In genomic region chr12:45133415-45133814, GRCm38 (mm10) we compare ENCODE assay signal across 29 mouse cellular contexts. TPM values are rescaled to one million over a fixed set of nuclear protein-coding genes. Genes with fewer than 3 reads are reported as not detected.
DNase-seq lines count a peak whose midpoint lies in the region; ATAC-seq lines count a peak whose summit lies in the region.
"Had no signal": no experiment of that assay in that cellular context is flagged by ENCODE, and none has a peak within 500 bp of the region (broad histone marks: within the 10 kb centered on the region; RNA-seq: fewer than 3 reads in every experiment).

No protein-coding gene starts in this region.

- H3K27ac ChIP-seq in kidney, embryonic 15.5 days: no peak overlapping the region
- H3K27ac ChIP-seq: heart, embryonic 13.5 days; hindbrain, embryonic 14.5 days; limb, embryonic 12.5 days; liver, embryonic 15.5 days had no signal

- H3K4me2 ChIP-seq in kidney, embryonic 15.5 days: no peak overlapping the region
- H3K4me2 ChIP-seq: heart, embryonic 13.5 days; hindbrain, embryonic 14.5 days; limb, embryonic 12.5 days; liver, embryonic 15.5 days; lung, embryonic 14.5 days; midbrain, embryonic 11.5 days had no signal

- H3K36me3 ChIP-seq in kidney, embryonic 15.5 days: no peaks in the 10 kb centered on the region
- H3K36me3 ChIP-seq: heart, embryonic 13.5 days; limb, embryonic 12.5 days; liver, embryonic 15.5 days had no signal

- peak; percentile 16 to 63 for DNase-seq in adrenal gland, adult (ENCODE audit: inconsistent age in 2 of 2, low spot score in 1 of 2)
- DNase-seq in adrenal gland, adult 18-20 months (ENCODE audit: low spot score in 2 of 2): no peak
- DNase-seq in kidney, adult 11 months: no peak
- peak; percentile 45 for DNase-seq in embryo, embryonic 10.5 days (ENCODE audit: low spot score)
- peak; percentile 50 for DNase-seq in mesoderm, embryonic 11.5 days (ENCODE audit: low read depth, low spot score)
- DNase-seq in cerebellum, adult 8-10 months: no peak
- DNase-seq: cerebellum, adult 11 months; cerebellum, postnatal 10 days; forebrain, postnatal 0 days; gastrocnemius, postnatal 10 days; heart, postnatal 10 days; kidney, adult 2 months; layer of hippocampus, postnatal 36 days; lung, embryonic 14.5 days; lung, postnatal 14 days; right cerebral cortex, adult 18-20 months; spleen, adult 18-20 months; thymus, postnatal 14 days had no signal

- H3K9me3 ChIP-seq in kidney, embryonic 15.5 days (replicated peaks): no peaks in the 10 kb centered on the region
- H3K9me3 ChIP-seq: heart, embryonic 13.5 days; limb, embryonic 12.5 days; liver, embryonic 15.5 days had no signal

- peak; percentile 43; the same call in 1 of the 2 replicates for ATAC-seq in kidney, embryonic 15.5 days (replicated peaks; ENCODE audit: low FRiP score)
- ATAC-seq: activated CD4-positive, CD25-positive, alpha-beta regulatory T cell, adult 4 months; forebrain, postnatal 0 days; inflammation-experienced regulatory T-cells, adult 6 months; midbrain, embryonic 16.5 days had no signal

- no peak overlapping the region for H3K4me3 ChIP-seq in kidney, embryonic 15.5 days (replicated peaks)
- H3K4me3 ChIP-seq: erythroblast, embryonic 14.5 days; heart, embryonic 13.5 days; limb, embryonic 12.5 days; liver, embryonic 15.5 days had no signal

- 17% methylated on average over 2 of the region's 2 CpGs for WGBS in kidney, embryonic 15.5 days

- H3K9ac ChIP-seq in kidney, embryonic 15.5 days: no peak overlapping the region
- H3K9ac ChIP-seq: forebrain, postnatal 0 days; heart, embryonic 13.5 days; hindbrain, embryonic 14.5 days; limb, embryonic 12.5 days; liver, embryonic 15.5 days; lung, embryonic 14.5 days had no signal

- H3K27me3 ChIP-seq in kidney, embryonic 15.5 days: no peaks in the 10 kb centered on the region
- H3K27me3 ChIP-seq: CH12.LX; heart, embryonic 13.5 days; limb, embryonic 12.5 days; liver, embryonic 15.5 days had no signal

- peaks cover 3% of the 10 kb centered on the region; the same call in 1 of the 2 replicates for H3K4me1 ChIP-seq in kidney, embryonic 15.5 days
- H3K4me1 ChIP-seq: heart, embryonic 13.5 days; limb, embryonic 12.5 days; liver, embryonic 15.5 days had no signal

RNA-seq across cellular contexts. Expression of gene Stxbp6, which starts 58.9 kb away (rescaled TPM):
- 10 to 100 TPM in 1 of 2 experiments, 1 to 10 TPM in 1; 9.5 to 11.8 TPM for total RNA-seq in adrenal gland, adult 18-20 months (2021)
- 39.7 and 40.2 TPM in 2 replicates for polyA plus RNA-seq in kidney, embryonic 15.5 days (2015; fragmentation: Nextera tagmentation; extraction: Ambion mirVana)
- total RNA-seq: CH12.LX had no signal
- polyA plus RNA-seq: activated CD4-positive, CD25-positive, alpha-beta regulatory T cell, adult 4 months; erythroblast, embryonic 14.5 days; inflammation-experienced regulatory T-cells, adult 6 months had no signal

Comparison
In these comparisons a context has a peak if more than half of its experiments do, and no peak if none do; other contexts are left out.
1. DNase-seq: peak in adrenal gland, adult (2 of 2), embryo, embryonic 10.5 days (single experiment) and mesoderm, embryonic 11.5 days (single experiment); none in adrenal gland, adult 18-20 months (0 of 2), kidney, adult 11 months (single experiment) and cerebellum, adult 8-10 months (single experiment).